Mouse (Mus musculus) layer of hippocampus, adult 8-10 months (tissue): ENCODE measurements around the gene Tnfaip6. TPM values are rescaled to one million over a fixed set of nuclear protein-coding genes. Genes with fewer than 3 reads are reported as not detected.
"Not testable (repeated sequence)": the region's sequence is repeated elsewhere in the genome, so short reads cannot be mapped to it uniquely, and the experiment has no call there.

Experiments
- DNase-seq, 2 experiments: peaks; one replicate each; pipeline ENCODE4 v3.0.0; 2022; ENCODE audit warnings: low spot score in 2 of 2
- total RNA-seq, 4 experiments: library from RNA; stranded (reverse); gene quantifications; 2 replicates each; pipeline ENCODE4 v1.2.4; 2022

The Tnfaip6 gene
- 10 to 100 TPM in 2 of 4 experiments, 1 to 10 TPM in 2; 9.5 to 13.3 (median 10.1) TPM for total RNA-seq

- DNase-seq: peak; percentile 28 to 44
These were observed at the start of gene Tnfaip6 for GRCm38 (mm10) chr2:52037882-52038281. Gene Tnfaip6 (plus strand): TSS chr2:52038009.

GRCm38 (mm10) chr2:51989559-51989958, 48.2 kb upstream of the Tnfaip6 start:
- DNase-seq: no peak

- no peak for DNase-seq
These were observed 46.4 kb upstream of the Tnfaip6 start for GRCm38 (mm10) chr2:51991447-51991846.

- DNase-seq: no peak
These were observed 37.8 kb upstream of the Tnfaip6 start for GRCm38 (mm10) chr2:51999996-52000395.

- DNase-seq: no peak
These were observed 36.3 kb upstream of the Tnfaip6 start for GRCm38 (mm10) chr2:52001521-52001920.

GRCm38 (mm10) chr2:52002299-52002698, 35.5 kb upstream of the Tnfaip6 start:
- DNase-seq: not testable (repeated sequence)

- no peak for DNase-seq
These were observed 31.4 kb upstream of the Tnfaip6 start for GRCm38 (mm10) chr2:52006380-52006779.

- not testable (repeated sequence) for DNase-seq
These were observed 26.0 kb upstream of the Tnfaip6 start for GRCm38 (mm10) chr2:52011820-52012219.

- peak in 1 of 2 experiments; percentile 5 for DNase-seq
These were observed 24.4 kb upstream of the Tnfaip6 start for GRCm38 (mm10) chr2:52013306-52013820.

- DNase-seq: no peak
These were observed 21.4 kb upstream of the Tnfaip6 start for GRCm38 (mm10) chr2:52016361-52016760.

GRCm38 (mm10) chr2:52027061-52027460, 10.7 kb upstream of the Tnfaip6 start:
- no peak for DNase-seq

GRCm38 (mm10) chr2:52029426-52029825, 8.4 kb upstream of the Tnfaip6 start:
- no peak for DNase-seq

GRCm38 (mm10) chr2:52031491-52031890, 6.3 kb upstream of the Tnfaip6 start:
- DNase-seq: no peak

- DNase-seq: no peak
These were observed 3.2 kb upstream of the Tnfaip6 start for GRCm38 (mm10) chr2:52034601-52035000.

GRCm38 (mm10) chr2:52035144-52035543, 2.7 kb upstream of the Tnfaip6 start:
- no peak for DNase-seq

GRCm38 (mm10) chr2:52036929-52037595, 747 bp upstream of the Tnfaip6 start:
- DNase-seq: no peak

GRCm38 (mm10) chr2:52038558-52038957, 749 bp downstream of the Tnfaip6 start:
- DNase-seq: no peak

GRCm38 (mm10) chr2:52039083-52039801, 1.4 kb downstream of the Tnfaip6 start:
- no peak for DNase-seq

- DNase-seq: no peak
These were observed 4.3 kb downstream of the Tnfaip6 start for GRCm38 (mm10) chr2:52042132-52042531.

GRCm38 (mm10) chr2:52042714-52043113, 4.9 kb downstream of the Tnfaip6 start:
- DNase-seq: peak; percentile 8 to 16

GRCm38 (mm10) chr2:52043485-52043884, 5.7 kb downstream of the Tnfaip6 start:
- DNase-seq: peak in 1 of 2 experiments; percentile 6

GRCm38 (mm10) chr2:52046032-52046431, 8.2 kb downstream of the Tnfaip6 start:
- no peak for DNase-seq

- DNase-seq: no peak
These were observed 13.0 kb downstream of the Tnfaip6 start for GRCm38 (mm10) chr2:52050823-52051222.
